Mouse (Mus musculus) urinary bladder, postnatal 10 days (tissue): ENCODE results near the gene B9d1.

Experiments used
- DNase-seq: peaks from one replicate; pipeline ENCODE4 v3.0.0; 2022; ENCODE audit warnings: low spot score

The B9d1 gene

DNA sequence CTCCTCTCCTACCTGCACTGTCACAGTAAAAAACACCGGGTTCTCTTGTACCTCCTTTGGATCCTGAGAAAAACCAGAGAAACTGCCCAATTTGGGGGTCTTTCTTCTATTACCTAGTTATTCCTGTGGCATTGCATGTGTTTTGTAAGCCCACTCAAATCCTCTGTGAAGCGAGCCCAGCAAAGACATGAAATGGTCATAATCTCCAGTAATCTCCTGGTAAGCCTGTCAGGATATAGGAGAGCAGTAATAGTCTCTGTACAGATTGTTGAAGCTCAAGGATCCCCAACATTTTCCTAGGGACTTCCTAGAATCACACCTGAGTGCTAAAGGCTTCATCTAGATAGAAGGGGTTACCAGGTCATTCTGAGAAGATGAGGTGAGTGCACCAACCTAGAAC is 36.2 kb downstream of the B9d1 start:
- no peak for DNase-seq

DNA sequence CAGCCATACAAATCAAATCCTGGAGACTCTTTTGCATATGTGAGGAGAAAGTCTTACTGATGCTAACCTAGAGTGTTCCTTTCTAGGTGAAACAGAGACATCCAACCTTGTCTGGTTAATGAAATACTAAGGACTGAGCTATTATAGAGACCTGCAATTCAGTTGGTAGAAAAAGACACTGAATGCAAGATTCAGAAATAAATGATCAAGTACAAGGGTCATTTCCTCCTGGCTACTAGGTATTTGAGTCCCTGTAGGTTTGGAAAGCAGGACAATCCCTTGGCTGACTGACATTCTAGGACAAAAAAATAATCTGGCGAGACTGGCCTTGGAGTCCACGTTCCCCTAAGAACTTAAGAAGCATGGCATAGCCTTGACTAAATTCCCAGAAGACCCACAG is 40.6 kb downstream of the B9d1 start:
- DNase-seq = no peak

DNA sequence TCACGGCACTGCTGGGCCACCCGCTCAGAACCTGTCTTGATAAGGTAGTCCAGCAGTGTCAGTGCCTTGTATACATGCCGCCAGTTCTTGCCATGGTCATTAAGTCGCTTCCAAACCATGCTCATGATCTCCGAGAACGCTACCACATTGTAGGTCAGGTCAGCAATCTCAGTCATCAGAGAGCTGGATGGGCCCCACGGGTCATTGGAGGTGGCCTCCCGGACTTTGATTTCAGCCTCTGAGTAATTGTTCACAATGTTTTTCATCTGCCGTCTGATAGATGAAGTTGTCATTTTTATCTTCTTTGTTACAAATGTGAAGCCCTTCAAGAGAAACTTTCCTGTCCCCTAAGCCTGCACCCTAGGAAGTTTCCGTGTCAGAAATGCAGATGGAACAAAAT is 41.5 kb downstream of the B9d1 start:
- DNase-seq = no peak

DNA sequence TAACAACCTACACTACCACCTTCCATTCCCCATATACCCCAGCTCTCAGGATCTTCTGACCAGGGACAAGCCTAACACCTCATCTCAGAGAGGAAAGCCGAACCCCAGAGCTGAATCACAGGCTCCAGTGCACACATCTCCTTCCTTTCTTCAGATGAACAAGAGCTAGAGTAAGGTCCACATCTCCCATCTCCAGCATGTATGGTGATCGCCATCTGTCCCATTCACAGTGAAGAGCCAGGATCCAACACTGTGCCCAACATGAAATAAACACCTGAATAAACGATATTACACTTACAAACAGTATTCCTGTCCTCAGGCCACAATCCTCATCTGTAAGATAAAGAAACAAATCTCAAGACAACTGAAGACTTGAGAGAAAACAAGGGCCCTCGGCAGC is 42.8 kb downstream of the B9d1 start:
- no peak for DNase-seq

DNA sequence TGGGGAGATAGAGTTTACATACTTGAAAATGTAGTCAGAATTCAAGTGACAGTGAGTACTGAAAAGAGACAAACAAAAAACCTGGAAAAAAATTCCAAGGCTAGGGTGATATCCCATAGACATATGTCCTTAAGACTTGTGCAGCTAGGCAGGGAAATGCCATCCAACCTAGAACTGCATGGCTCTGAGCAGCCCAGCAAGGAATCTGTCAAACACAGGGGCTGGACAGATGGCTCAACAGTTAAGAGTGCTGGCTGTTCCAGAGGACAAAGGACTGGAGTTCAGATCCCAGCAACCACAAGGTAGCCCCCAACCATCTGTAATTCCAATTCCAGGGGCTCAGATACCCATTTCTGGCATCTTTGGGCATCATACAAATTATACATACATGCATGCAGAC is 45.7 kb downstream of the B9d1 start:
- DNase-seq = no peak

DNA sequence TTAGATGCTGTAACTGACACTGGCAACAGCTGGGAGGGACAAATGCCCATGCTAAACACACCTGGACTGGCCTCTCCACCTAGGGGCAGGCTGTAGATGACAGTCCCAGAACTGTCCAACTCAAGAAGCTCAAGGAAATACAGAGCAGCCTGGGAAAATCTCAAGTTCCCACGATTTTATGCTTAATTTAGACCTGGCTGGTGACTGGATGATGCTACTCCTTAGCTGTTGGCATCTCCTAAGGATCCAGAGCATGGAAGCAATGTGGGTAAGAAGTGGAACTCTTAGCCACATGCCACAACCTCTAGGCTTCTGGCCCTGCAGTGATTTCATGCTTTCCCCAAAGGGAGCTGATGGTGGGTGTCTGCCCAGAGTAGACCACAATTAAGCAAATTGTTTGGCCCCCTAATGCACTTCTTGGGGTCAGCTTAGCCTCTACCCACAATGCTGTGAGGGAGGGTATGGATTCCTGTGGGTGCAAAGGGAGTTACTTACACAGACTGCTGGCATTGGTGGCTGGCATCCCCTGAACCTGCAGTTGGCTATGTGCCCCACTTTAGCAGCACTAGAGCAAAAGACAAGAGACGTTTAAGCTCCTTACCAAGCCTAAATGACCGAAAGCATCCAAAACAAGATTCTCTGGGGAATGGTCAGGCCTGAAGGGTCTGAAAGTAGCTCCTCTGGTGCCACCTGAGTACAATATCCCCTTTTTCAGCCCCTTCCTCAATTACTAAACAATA is 48.2 kb downstream of the B9d1 start:
- DNase-seq = no peak

DNA sequence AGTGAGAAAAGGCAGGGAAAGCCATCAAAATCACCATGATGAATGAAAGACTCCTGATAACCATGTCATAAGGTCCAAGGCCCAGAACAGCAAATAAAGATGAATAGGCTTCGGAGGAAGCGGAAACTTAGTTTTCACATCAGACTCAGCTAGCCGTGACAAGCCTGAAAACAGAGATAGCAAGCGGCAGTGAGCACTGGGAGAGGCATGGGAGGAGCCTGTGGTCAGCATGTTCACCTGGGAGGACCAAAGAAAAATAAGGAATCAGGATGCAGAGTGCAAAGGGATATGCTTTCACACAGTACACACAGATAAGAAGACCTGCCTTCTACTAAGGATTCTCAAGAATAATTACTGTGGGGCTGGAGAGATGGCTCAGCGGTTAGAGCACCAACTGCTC is 54.6 kb downstream of the B9d1 start:
- no peak for DNase-seq

DNA sequence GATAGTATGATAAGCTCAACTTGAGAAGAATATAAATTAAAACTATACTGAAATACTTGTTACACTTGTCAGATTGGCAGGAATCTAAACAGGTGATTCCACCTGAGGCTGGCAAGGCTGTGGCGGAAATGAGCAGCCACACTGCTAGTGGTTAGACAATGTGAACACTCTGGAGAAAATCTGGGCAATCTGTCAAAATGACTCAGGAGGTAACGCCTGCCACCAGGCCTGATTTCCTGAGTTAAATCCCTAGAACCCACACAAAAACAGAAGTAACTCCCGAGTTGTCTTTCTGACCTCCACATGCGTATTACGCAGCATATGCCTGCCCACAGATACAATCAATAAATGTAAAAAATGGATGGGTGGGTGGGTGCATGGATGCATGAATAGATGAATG is 57.5 kb downstream of the B9d1 start:
- no peak for DNase-seq
